Mouse (Mus musculus) hindbrain, embryonic 13.5 days (tissue): Measurements from ENCODE around the gene Anpep. TPM values are rescaled to one million over a fixed set of nuclear protein-coding genes. Genes with fewer than 3 reads are reported as not detected.

Source experiments
- ATAC-seq: fragments of 200-750 bp; cut with Nextera tagmentation; 2 replicates; pipeline ENCODE4 v1.8.0; 2017; ENCODE audit warnings: moderate TSS enrichment; ENCODE audit not compliant: low FRiP score
- H3K27ac ChIP-seq: fragments of 300-500 bp; sonication (generic); 2 replicates; pipeline ENCODE4 v1.5.1; 2015; ENCODE audit warnings: inconsistent platforms, mild to moderate bottlenecking, moderate library complexity
- H3K27me3 ChIP-seq: fragments of 300-500 bp; sonication (generic); 2 replicates; pipeline ENCODE4 v1.6.1; 2015; ENCODE audit warnings: mild to moderate bottlenecking, inconsistent platforms
- H3K36me3 ChIP-seq: fragments of 300-500 bp; sonication (generic); 2 replicates; pipeline ENCODE4 v1.6.1; 2015; ENCODE audit warnings: mild to moderate bottlenecking, inconsistent platforms
- H3K4me1 ChIP-seq: fragments of 300-500 bp; sonication (generic); replicated peaks from 2 replicates; pipeline ENCODE4 v1.6.1; 2015; ENCODE audit warnings: inconsistent platforms
- H3K4me2 ChIP-seq: fragments of 300-500 bp; sonication (generic); 2 replicates; pipeline ENCODE4 v1.6.1; 2015; ENCODE audit warnings: inconsistent platforms, mild to moderate bottlenecking, moderate library complexity
- H3K4me3 ChIP-seq: fragments of 300-500 bp; sonication (generic); 2 replicates; pipeline ENCODE4 v1.5.1; 2015; ENCODE audit warnings: mild to moderate bottlenecking, inconsistent platforms
- H3K9ac ChIP-seq: fragments of 300-500 bp; sonication (generic); 2 replicates; pipeline ENCODE4 v1.6.1; 2015; ENCODE audit warnings: mild to moderate bottlenecking, inconsistent platforms
- H3K9me3 ChIP-seq: fragments of 300-500 bp; sonication (generic); 2 replicates; pipeline ENCODE4 v1.6.1; 2016; ENCODE audit warnings: inconsistent platforms
- WGBS: fragments of 180-500 bp; shearing (Covaris S2); methylation state at CpG from one replicate; pipeline ENCODE4 v1.1.7; 2015; 5-methylcytosine and 5-hydroxymethylcytosine counted together
- polyA plus RNA-seq: library from polyadenylated mRNA; unstranded; fragments of >200 nt; fragmentation: Nextera tagmentation; extraction: Ambion mirVana; gene quantifications from 2 replicates; pipeline ENCODE4 v1.2.1, GENCODE M21; 2015

The Anpep gene
- polyA plus RNA-seq, 1 experiment from 2014 or later = 4.4 TPM

- WGBS = 95% methylated on average over 7 of the region's 7 CpGs
- H3K9ac ChIP-seq = no peak overlapping the region
- no peaks in the 10 kb centered on the region for H3K4me1 ChIP-seq
- H3K4me3 ChIP-seq = no peak overlapping the region
- no peak for ATAC-seq
- no peaks in the 10 kb centered on the region for H3K27me3 ChIP-seq
- H3K9me3 ChIP-seq = no peaks in the 10 kb centered on the region
- H3K4me2 ChIP-seq = no peak overlapping the region
- no peak overlapping the region for H3K27ac ChIP-seq
- H3K36me3 ChIP-seq = peaks cover 71% of the 10 kb centered on the region
These were observed 22.9 kb upstream of the Anpep start for GRCm38 (mm10) chr7:79883613-79884334.

GRCm38 (mm10) chr7:79881901-79882300, 21.0 kb upstream of the Anpep start:
- Histone ChIP-seq H3K9me3 (no peaks in the 10 kb centered on the region), H3K9ac (no peak overlapping the region), H3K4me3 (no peak overlapping the region), H3K4me2 (no peak overlapping the region), H3K4me1 (no peaks in the 10 kb centered on the region), H3K27ac (no peak overlapping the region), H3K36me3 (peaks cover 76% of the 10 kb centered on the region), H3K27me3 (no peaks in the 10 kb centered on the region)
- WGBS = 96% methylated on average over 6 of the region's 6 CpGs
- no peak for ATAC-seq

- no peak for ATAC-seq
- Histone ChIP-seq H3K36me3 (peaks cover 78% of the 10 kb centered on the region), H3K4me3 (no peak overlapping the region), H3K4me2 (no peak overlapping the region), H3K4me1 (no peaks in the 10 kb centered on the region), H3K27me3 (no peaks in the 10 kb centered on the region), H3K9ac (no peak overlapping the region), H3K9me3 (no peaks in the 10 kb centered on the region), H3K27ac (no peak overlapping the region)
- WGBS = 41% methylated on average over 3 of the region's 3 CpGs
These were observed 20.1 kb upstream of the Anpep start for GRCm38 (mm10) chr7:79880998-79881397.

- no peak overlapping the region for H3K4me2 ChIP-seq
- no peak for ATAC-seq
- no peaks in the 10 kb centered on the region for H3K27me3 ChIP-seq
- H3K4me1 ChIP-seq = no peaks in the 10 kb centered on the region
- H3K9ac ChIP-seq = no peak overlapping the region
- no peak overlapping the region for H3K4me3 ChIP-seq
- 95% methylated on average over 6 of the region's 6 CpGs for WGBS
- H3K36me3 ChIP-seq = peaks cover 75% of the 10 kb centered on the region
- H3K9me3 ChIP-seq = no peaks in the 10 kb centered on the region
- no peak overlapping the region for H3K27ac ChIP-seq
These were observed 19.2 kb upstream of the Anpep start for GRCm38 (mm10) chr7:79880033-79880432.

- Histone ChIP-seq H3K27me3 (no peaks in the 10 kb centered on the region), H3K4me3 (no peak overlapping the region), H3K9me3 (no peaks in the 10 kb centered on the region), H3K4me2 (no peak overlapping the region), H3K27ac (no peak overlapping the region), H3K4me1 (no peaks in the 10 kb centered on the region), H3K36me3 (peaks cover 69% of the 10 kb centered on the region), H3K9ac (no peak overlapping the region)
- no peak for ATAC-seq
- 88% methylated on average over 2 of the region's 2 CpGs for WGBS
These were observed 17.7 kb upstream of the Anpep start for GRCm38 (mm10) chr7:79878455-79879025.

- H3K27me3 ChIP-seq = no peaks in the 10 kb centered on the region
- ATAC-seq = no peak
- no peak overlapping the region for H3K9ac ChIP-seq
- H3K9me3 ChIP-seq = no peaks in the 10 kb centered on the region
- 88% methylated on average over 6 of the region's 6 CpGs for WGBS
- no peak overlapping the region for H3K4me2 ChIP-seq
- H3K4me3 ChIP-seq = no peak overlapping the region
- peaks cover 21% of the 10 kb centered on the region for H3K36me3 ChIP-seq
- no peak overlapping the region for H3K27ac ChIP-seq
- H3K4me1 ChIP-seq = no peaks in the 10 kb centered on the region
These were observed 12.5 kb upstream of the Anpep start for GRCm38 (mm10) chr7:79873407-79873806.

- H3K9ac ChIP-seq = no peak overlapping the region
- H3K27ac ChIP-seq = no peak overlapping the region
- H3K9me3 ChIP-seq = no peaks in the 10 kb centered on the region
- 89% methylated on average over 6 of the region's 6 CpGs for WGBS
- ATAC-seq = no peak
- H3K4me2 ChIP-seq = no peak overlapping the region
- no peaks in the 10 kb centered on the region for H3K27me3 ChIP-seq
- H3K36me3 ChIP-seq = peaks cover 11% of the 10 kb centered on the region; the same call in 1 of the 2 replicates
- no peaks in the 10 kb centered on the region for H3K4me1 ChIP-seq
- no peak overlapping the region for H3K4me3 ChIP-seq
These were observed 11.0 kb upstream of the Anpep start for GRCm38 (mm10) chr7:79871797-79872345.

- H3K4me3 ChIP-seq = no peak overlapping the region
- no peak overlapping the region for H3K4me2 ChIP-seq
- H3K36me3 ChIP-seq = no peaks in the 10 kb centered on the region
- H3K9me3 ChIP-seq = no peaks in the 10 kb centered on the region
- 60% methylated on average over 6 of the region's 6 CpGs for WGBS
- H3K9ac ChIP-seq = no peak overlapping the region
- no peaks in the 10 kb centered on the region for H3K27me3 ChIP-seq
- H3K27ac ChIP-seq = no peak overlapping the region
- ATAC-seq = no peak
- no peaks in the 10 kb centered on the region; the same call in 1 of the 2 replicates for H3K4me1 ChIP-seq
These were observed 8.3 kb upstream of the Anpep start for GRCm38 (mm10) chr7:79869072-79869719.

GRCm38 (mm10) chr7:79868475-79868874, 7.6 kb upstream of the Anpep start:
- H3K27me3 ChIP-seq = no peaks in the 10 kb centered on the region
- H3K9ac ChIP-seq = no peak overlapping the region
- no peaks in the 10 kb centered on the region for H3K9me3 ChIP-seq
- no peak overlapping the region for H3K27ac ChIP-seq
- H3K4me2 ChIP-seq = no peak overlapping the region
- H3K4me3 ChIP-seq = no peak overlapping the region
- no peaks in the 10 kb centered on the region for H3K36me3 ChIP-seq
- ATAC-seq = no peak
- no peaks in the 10 kb centered on the region; the same call in 1 of the 2 replicates for H3K4me1 ChIP-seq
- WGBS = 85% methylated on average over 7 of the region's 7 CpGs

GRCm38 (mm10) chr7:79867861-79868260, 7.0 kb upstream of the Anpep start:
- H3K9ac ChIP-seq = no peak overlapping the region
- no peaks in the 10 kb centered on the region for H3K36me3 ChIP-seq
- ATAC-seq = no peak
- no peaks in the 10 kb centered on the region for H3K27me3 ChIP-seq
- no peak overlapping the region for H3K27ac ChIP-seq
- no peaks in the 10 kb centered on the region for H3K9me3 ChIP-seq
- H3K4me1 ChIP-seq = no peaks in the 10 kb centered on the region; the same call in 1 of the 2 replicates
- H3K4me3 ChIP-seq = no peak overlapping the region
- WGBS = 69% methylated on average over 13 of the region's 13 CpGs
- no peak overlapping the region for H3K4me2 ChIP-seq

- H3K4me2 ChIP-seq = no peak overlapping the region
- no peaks in the 10 kb centered on the region for H3K27me3 ChIP-seq
- no peaks in the 10 kb centered on the region for H3K9me3 ChIP-seq
- 67% methylated on average over 3 of the region's 3 CpGs for WGBS
- H3K4me1 ChIP-seq = no peaks in the 10 kb centered on the region; the same call in 1 of the 2 replicates
- no peak overlapping the region for H3K9ac ChIP-seq
- no peak overlapping the region for H3K27ac ChIP-seq
- no peak overlapping the region for H3K4me3 ChIP-seq
- no peaks in the 10 kb centered on the region for H3K36me3 ChIP-seq
- ATAC-seq = no peak
These were observed 5.6 kb upstream of the Anpep start for GRCm38 (mm10) chr7:79866294-79867000.

GRCm38 (mm10) chr7:79861794-79862193, 935 bp upstream of the Anpep start:
- H3K9ac ChIP-seq = no peak overlapping the region
- H3K27ac ChIP-seq = no peak overlapping the region
- no peak for ATAC-seq
- H3K9me3 ChIP-seq = no peaks in the 10 kb centered on the region
- H3K4me1 ChIP-seq = peaks cover 5% of the 10 kb centered on the region
- H3K27me3 ChIP-seq = no peaks in the 10 kb centered on the region
- WGBS = 92% methylated on average over 8 of the region's 8 CpGs
- H3K36me3 ChIP-seq = no peaks in the 10 kb centered on the region
- H3K4me2 ChIP-seq = no peak overlapping the region
- no peak overlapping the region for H3K4me3 ChIP-seq
